Mouse (Mus musculus) CH12.LX (cell line): Measurements from ENCODE around the gene Atf4.

Source experiments
- CHD1 ChIP-seq: IDR thresholded peaks from 2 replicates; pipeline ENCODE4 v1.6.1; 2012; ENCODE audit warnings: low read depth, low read length, improper control_type of control experiment, inconsistent platforms
- CTCF ChIP-seq, 2 experiments: IDR thresholded peaks in 1 of 2; conservative IDR thresholded peaks in 1 of 2; 2 replicates each; pipeline ENCODE4 v1.5.1; 2011 to 2012; ENCODE audit warnings: low read depth in 2 of 2, low read length in 2 of 2, improper control_type of control experiment in 1 of 2, inconsistent platforms in 1 of 2, mild to moderate bottlenecking in 1 of 2, moderate library complexity in 1 of 2
- E2F4 ChIP-seq: IDR thresholded peaks from 2 replicates; pipeline ENCODE4 v1.6.1; 2011; ENCODE audit warnings: low read depth, low read length, improper control_type of control experiment; ENCODE audit not compliant: insufficient replicate concordance
- EP300 ChIP-seq: IDR thresholded peaks from 2 replicates; pipeline ENCODE4 v1.6.1; 2011; ENCODE audit warnings: low read length, improper control_type of control experiment
- GABPA ChIP-seq: IDR thresholded peaks from 2 replicates; pipeline ENCODE4 v1.6.1; 2012; ENCODE audit warnings: low read depth, low read length, improper control_type of control experiment, inconsistent platforms; ENCODE audit not compliant: insufficient replicate concordance
- IRF4 ChIP-seq: IDR thresholded peaks from 2 replicates; pipeline ENCODE4 v1.6.1; 2014; ENCODE audit warnings: low read depth, mild to moderate bottlenecking, inconsistent platforms, low read length, improper control_type of control experiment
- POLR2A ChIP-seq: IDR thresholded peaks from 2 replicates; pipeline ENCODE4 v1.6.1; 2011; ENCODE audit warnings: low read depth, mild to moderate bottlenecking, improper control_type of control experiment, low read length
- RCOR1 ChIP-seq: conservative IDR thresholded peaks from 2 replicates; pipeline ENCODE4 v1.6.1; 2012; ENCODE audit warnings: low read depth, mild to moderate bottlenecking, inconsistent platforms, low read length, improper control_type of control experiment
- TBP ChIP-seq: conservative IDR thresholded peaks from 2 replicates; pipeline ENCODE4 v1.6.1; 2011; ENCODE audit warnings: low read depth, low read length, improper control_type of control experiment
- ZKSCAN1 ChIP-seq: IDR thresholded peaks from 2 replicates; pipeline ENCODE4 v1.6.1; 2012; ENCODE audit warnings: low read depth, inconsistent platforms, low read length, improper control_type of control experiment, borderline replicate concordance

GRCm38 (mm10) chr15:80279053-80279452, 24.1 kb downstream of the Atf4 start:
- TF ChIP-seq RCOR1 (no peak), CTCF (conservative IDR thresholded peaks at IDR 0.05 in 1 of 2, IDR thresholded peaks at IDR 0.05 in 1 of 2; ENCODE audit: low read depth in 2 of 2, low read length in 2 of 2) (no peak), CHD1 (no peak), ZKSCAN1 (no peak), EP300 (no peak), POLR2A (no peak), E2F4 (no peak), IRF4 (no peak), TBP (no peak), GABPA (no peak)
